Mouse (Mus musculus) urinary bladder, postnatal 25 days (tissue): Measurements from ENCODE around the gene Ntsr1.

Experiments used
- DNase-seq: peaks from one replicate; pipeline ENCODE4 v3.0.0; 2022; ENCODE audit warnings: low spot score

The Ntsr1 gene

GRCm38 (mm10) chr2:180499741-180500140 is at the start of gene Ntsr1:
TSS of gene Ntsr1 (plus strand) at chr2:180499976.
- no peak for DNase-seq

- no peak for DNase-seq
Measured at GRCm38 (mm10) chr2:180450529-180450928, 49.2 kb upstream of the Ntsr1 start.

- DNase-seq = peak; percentile 69
Measured at GRCm38 (mm10) chr2:180455723-180456698, 43.8 kb upstream of the Ntsr1 start, which contains the start of gene Slco4a1. TSS of gene Slco4a1 (plus strand) at chr2:180456245.

- DNase-seq = no peak
Measured at GRCm38 (mm10) chr2:180456705-180457104, 43.1 kb upstream of the Ntsr1 start.

GRCm38 (mm10) chr2:180457680-180458079 is 42.1 kb upstream of the Ntsr1 start:
- DNase-seq = no peak

- no peak for DNase-seq
Measured at GRCm38 (mm10) chr2:180459437-180459836, 40.3 kb upstream of the Ntsr1 start.

- DNase-seq = no peak
Measured at GRCm38 (mm10) chr2:180460801-180461200, 39.0 kb upstream of the Ntsr1 start.

GRCm38 (mm10) chr2:180462593-180462992 is 37.2 kb upstream of the Ntsr1 start:
- no peak for DNase-seq

GRCm38 (mm10) chr2:180466505-180466904 is 33.3 kb upstream of the Ntsr1 start:
- DNase-seq = no peak

GRCm38 (mm10) chr2:180468871-180469270 is 30.9 kb upstream of the Ntsr1 start:
- no peak for DNase-seq

GRCm38 (mm10) chr2:180469768-180470167 is 30.0 kb upstream of the Ntsr1 start:
- no peak for DNase-seq

GRCm38 (mm10) chr2:180472306-180473079 is 27.3 kb upstream of the Ntsr1 start:
- no peak for DNase-seq

GRCm38 (mm10) chr2:180473080-180473440 is 26.7 kb upstream of the Ntsr1 start:
- no peak for DNase-seq

GRCm38 (mm10) chr2:180474864-180475263 is 24.9 kb upstream of the Ntsr1 start:
- no peak for DNase-seq

- no peak for DNase-seq
Measured at GRCm38 (mm10) chr2:180482274-180482673, 17.5 kb upstream of the Ntsr1 start.

GRCm38 (mm10) chr2:180484882-180485281 is 14.9 kb upstream of the Ntsr1 start:
- no peak for DNase-seq

GRCm38 (mm10) chr2:180485306-180485705 is 14.5 kb upstream of the Ntsr1 start:
- DNase-seq = no peak

- no peak for DNase-seq
Measured at GRCm38 (mm10) chr2:180488210-180488751, 11.5 kb upstream of the Ntsr1 start.

- no peak for DNase-seq
Measured at GRCm38 (mm10) chr2:180495906-180496305, 3.9 kb upstream of the Ntsr1 start.

- DNase-seq = no peak
Measured at GRCm38 (mm10) chr2:180500726-180501125, 950 bp downstream of the Ntsr1 start.

GRCm38 (mm10) chr2:180501217-180501967 is 1.6 kb downstream of the Ntsr1 start:
- DNase-seq = no peak

GRCm38 (mm10) chr2:180506281-180506680 is 6.5 kb downstream of the Ntsr1 start:
- no peak for DNase-seq
